Mouse (Mus musculus) spleen, adult 2 months (tissue): Measurements from ENCODE around the gene Gm16451.
"Not testable (repeated sequence)": the region's sequence is repeated elsewhere in the genome, so short reads cannot be mapped to it uniquely, and the experiment has no call there.

Source experiments
- CTCF ChIP-seq: fragments of 200-500 bp; IDR thresholded peaks from 2 replicates; pipeline ENCODE4 v1.5.1; 2011; ENCODE audit warnings: mild to moderate bottlenecking, inconsistent platforms; ENCODE audit not compliant: insufficient read depth, insufficient read length, insufficient replicate concordance; ENCODE audit errors: extremely low read depth
- POLR2A ChIP-seq: fragments of 200-500 bp; IDR thresholded peaks from 2 replicates; pipeline ENCODE4 v1.6.1; 2011; ENCODE audit warnings: low read depth, low read length, inconsistent platforms

- TF ChIP-seq POLR2A, CTCF: not testable (repeated sequence)
These were observed 49.3 kb downstream of the Gm16451 start, which contains the start of gene Vmn1r139 for GRCm38 (mm10) chr7:22068757-22069156.
